Mouse (Mus musculus): ENCODE data around the gene Dydc2. TPM values are rescaled to one million over a fixed set of nuclear protein-coding genes. Genes with fewer than 3 reads are reported as not detected.

Gene Dydc2
- polyA plus RNA-seq, 1 experiment from 2014 or later: 1.7 TPM

- no peak overlapping the region for H3K4me3 ChIP-seq (ENCODE audit: low read depth, low read length)
- H3K27me3 ChIP-seq (replicated peaks; ENCODE audit: insufficient read depth, low read length): no peaks in the 10 kb centered on the region
- H3K36me3 ChIP-seq (ENCODE audit: insufficient read depth, low read length): no peaks in the 10 kb centered on the region
- no peak for TF ChIP-seq EP300 (IDR thresholded peaks at IDR 0.05)
- no peak for TF ChIP-seq CTCF (IDR thresholded peaks at IDR 0.05)
- no peak overlapping the region for H3K9ac ChIP-seq (replicated peaks; ENCODE audit: low read depth)
- WGBS: 89% methylated on average over 2 of the region's 2 CpGs
- no peak for DNase-seq (ENCODE audit: low spot score)
- H3K4me1 ChIP-seq (ENCODE audit: insufficient read depth, low read depth, low read length): no peaks in the 10 kb centered on the region
- no peak overlapping the region for H3K27ac ChIP-seq (ENCODE audit: low read length)
- no peak overlapping the region for H3K4me2 ChIP-seq (replicated peaks; ENCODE audit: low read depth, low read length)
- H3K9me3 ChIP-seq (ENCODE audit: low read length): no peaks in the 10 kb centered on the region
- no peak for ATAC-seq
Measured at GRCm38 (mm10) chr14:41082408-41082807, 13.4 kb upstream of the Dydc2 start.

GRCm38 (mm10) chr14:41072944-41073275 is 3.9 kb upstream of the Dydc2 start:
- WGBS: under 1% methylated on average over 8 of the region's 8 CpGs
- Histone ChIP-seq H3K36me3 (ENCODE audit: insufficient read depth, low read length) (no peaks in the 10 kb centered on the region), H3K27me3 (replicated peaks; ENCODE audit: insufficient read depth, low read length) (no peaks in the 10 kb centered on the region), H3K9me3 (ENCODE audit: low read length) (no peaks in the 10 kb centered on the region), H3K4me1 (ENCODE audit: insufficient read depth, low read depth, low read length) (no peaks in the 10 kb centered on the region; the same call in 1 of the 2 replicates), H3K27ac (ENCODE audit: low read length) (no peak overlapping the region), H3K4me3 (ENCODE audit: low read depth, low read length) (peak overlapping the region; percentile 25), H3K4me2 (replicated peaks; ENCODE audit: low read depth, low read length) (peak overlapping the region; percentile 47), H3K9ac (replicated peaks; ENCODE audit: low read depth) (no peak overlapping the region)
- DNase-seq (ENCODE audit: low spot score): no peak
- TF ChIP-seq EP300 (IDR thresholded peaks at IDR 0.05) (no peak), CTCF (IDR thresholded peaks at IDR 0.05) (no peak)
- no peak for ATAC-seq

- H3K4me2 ChIP-seq (replicated peaks; ENCODE audit: low read depth, low read length): peak within 1 kb of the TSS; percentile 47
- H3K9ac ChIP-seq (replicated peaks; ENCODE audit: low read depth): no peak within 1 kb of the TSS
- H3K4me1 ChIP-seq (ENCODE audit: insufficient read depth, low read depth, low read length): no peaks in the 10 kb centered on the region; the same call in 1 of the 2 replicates
- WGBS: 11% methylated on average over 23 of the region's 23 CpGs
- no peak for TF ChIP-seq CTCF (IDR thresholded peaks at IDR 0.05)
- TF ChIP-seq EP300 (IDR thresholded peaks at IDR 0.05): no peak
- peak within 1 kb of the TSS; percentile 25 for H3K4me3 ChIP-seq (ENCODE audit: low read depth, low read length)
- no peak within 1 kb of the TSS for H3K27ac ChIP-seq (ENCODE audit: low read length)
- no peaks in the 10 kb centered on the region for H3K27me3 ChIP-seq (replicated peaks; ENCODE audit: insufficient read depth, low read length)
- ATAC-seq (peak; percentile 62), DNase-seq (ENCODE audit: low spot score) (peak; percentile 66)
- no peaks in the 10 kb centered on the region for H3K9me3 ChIP-seq (ENCODE audit: low read length)
- no peaks in the 10 kb centered on the region for H3K36me3 ChIP-seq (ENCODE audit: insufficient read depth, low read length)
Measured at GRCm38 (mm10) chr14:41072229-41072943, 3.4 kb upstream of the Dydc2 start, which contains the start of gene Dydc1. Gene Dydc1 (plus strand): TSS chr14:41072911.

- Histone ChIP-seq H3K27me3 (replicated peaks; ENCODE audit: insufficient read depth, low read length) (no peaks in the 10 kb centered on the region), H3K4me1 (ENCODE audit: insufficient read depth, low read depth, low read length) (no peaks in the 10 kb centered on the region; the same call in 1 of the 2 replicates), H3K4me3 (ENCODE audit: low read depth, low read length) (no peak overlapping the region), H3K9me3 (ENCODE audit: low read length) (no peaks in the 10 kb centered on the region), H3K4me2 (replicated peaks; ENCODE audit: low read depth, low read length) (no peak overlapping the region), H3K9ac (replicated peaks; ENCODE audit: low read depth) (no peak overlapping the region), H3K27ac (ENCODE audit: low read length) (no peak overlapping the region), H3K36me3 (ENCODE audit: insufficient read depth, low read length) (no peaks in the 10 kb centered on the region)
- DNase-seq (ENCODE audit: low spot score): no peak
- TF ChIP-seq CTCF (IDR thresholded peaks at IDR 0.05) (no peak), EP300 (IDR thresholded peaks at IDR 0.05) (no peak)
- WGBS: 68% methylated on average over 3 of the region's 3 CpGs
- no peak for ATAC-seq
Measured at GRCm38 (mm10) chr14:41070343-41070742, 1.3 kb upstream of the Dydc2 start.

- no peaks in the 10 kb centered on the region for H3K36me3 ChIP-seq (ENCODE audit: insufficient read depth, low read length)
- no peak overlapping the region for H3K4me3 ChIP-seq (ENCODE audit: low read depth, low read length)
- no peaks in the 10 kb centered on the region for H3K4me1 ChIP-seq (ENCODE audit: insufficient read depth, low read depth, low read length)
- H3K4me2 ChIP-seq (replicated peaks; ENCODE audit: low read depth, low read length): no peak overlapping the region
- no peak overlapping the region for H3K9ac ChIP-seq (replicated peaks; ENCODE audit: low read depth)
- DNase-seq (ENCODE audit: low spot score) (no peak), ATAC-seq (no peak)
- H3K9me3 ChIP-seq (ENCODE audit: low read length): no peaks in the 10 kb centered on the region
- no peak overlapping the region for H3K27ac ChIP-seq (ENCODE audit: low read length)
- TF ChIP-seq CTCF (IDR thresholded peaks at IDR 0.05) (no peak), EP300 (IDR thresholded peaks at IDR 0.05) (no peak)
- 10% methylated on average over 1 of the region's 1 CpGs for WGBS
- no peaks in the 10 kb centered on the region for H3K27me3 ChIP-seq (replicated peaks; ENCODE audit: insufficient read depth, low read length)
Measured at GRCm38 (mm10) chr14:41066416-41066815, 2.6 kb downstream of the Dydc2 start.

GRCm38 (mm10) chr14:41065168-41065567 is 3.8 kb downstream of the Dydc2 start:
- WGBS: 22% methylated on average over 1 of the region's 2 CpGs
- DNase-seq (ENCODE audit: low spot score) (no peak), ATAC-seq (no peak)
- no peak for TF ChIP-seq CTCF (IDR thresholded peaks at IDR 0.05)
- no peak for TF ChIP-seq EP300 (IDR thresholded peaks at IDR 0.05)
- H3K4me2 ChIP-seq (replicated peaks; ENCODE audit: low read depth, low read length): no peak overlapping the region
- no peaks in the 10 kb centered on the region for H3K36me3 ChIP-seq (ENCODE audit: insufficient read depth, low read length)
- H3K4me1 ChIP-seq (ENCODE audit: insufficient read depth, low read depth, low read length): no peaks in the 10 kb centered on the region
- H3K4me3 ChIP-seq (ENCODE audit: low read depth, low read length): no peak overlapping the region
- no peaks in the 10 kb centered on the region for H3K27me3 ChIP-seq (replicated peaks; ENCODE audit: insufficient read depth, low read length)
- no peak overlapping the region for H3K27ac ChIP-seq (ENCODE audit: low read length)
- H3K9me3 ChIP-seq (ENCODE audit: low read length): no peaks in the 10 kb centered on the region
- H3K9ac ChIP-seq (replicated peaks; ENCODE audit: low read depth): no peak overlapping the region

All from lung, postnatal 0 days (tissue).